Mouse (Mus musculus) heart, postnatal 36 days (tissue): ENCODE results near the gene Slc4a3. TPM values are rescaled to one million over a fixed set of nuclear protein-coding genes. Genes with fewer than 3 reads are reported as not detected.

Experiments used
- DNase-seq, 2 experiments: peaks; one replicate each; pipeline ENCODE4 v3.0.0; 2021 to 2022
- intact Hi-C: fragments of 180-260 bp; cut with DNase I; formaldehyde crosslinking; loops from one replicate; pipeline ENCODE4 v1.15.1; 2025
- total RNA-seq, 2 experiments: library from RNA; stranded (reverse); gene quantifications; 2 replicates each; pipeline ENCODE4 v1.2.3; 2021

Gene Slc4a3
- total RNA-seq, 2 experiments from 2014 or later, result 233 to 249 TPM

GRCm38 (mm10) chr1:75519576-75519975 lies 26.5 kb upstream of the Slc4a3 start:
- intact Hi-C loops, result no loop called here
- no peak for DNase-seq

GRCm38 (mm10) chr1:75521321-75522031 lies 24.6 kb upstream of the Slc4a3 start, which contains the start of gene Stk11ip:
Stk11ip (plus strand) TSS chr1:75521529.
- intact Hi-C loops, result loop anchor here (5.0 kb wide), 1 partner anchor 44 kb away; the partner anchor contains the start of genes Chpf and Tmem198
- peak; percentile 91 to 95 for DNase-seq

GRCm38 (mm10) chr1:75524679-75525078 lies 21.4 kb upstream of the Slc4a3 start:
- intact Hi-C loops, result loop anchor here (5.0 kb wide), 1 partner anchor 47 kb away; the partner anchor contains the start of genes Chpf and Tmem198
- DNase-seq, result no peak

GRCm38 (mm10) chr1:75530546-75530945 lies 15.5 kb upstream of the Slc4a3 start:
- no peak for DNase-seq
- intact Hi-C loops, result loop anchor here (2.0 kb wide), 1 partner anchor 36 kb away; no protein-coding TSS in a partner anchor

GRCm38 (mm10) chr1:75532280-75533172 lies 13.5 kb upstream of the Slc4a3 start:
- intact Hi-C loops, result no loop called here
- DNase-seq, result no peak

GRCm38 (mm10) chr1:75533325-75534252 lies 12.5 kb upstream of the Slc4a3 start:
- no peak for DNase-seq
- intact Hi-C loops, result no loop called here

- intact Hi-C loops, result no loop called here
- no peak for DNase-seq
Measured at GRCm38 (mm10) chr1:75537587-75537986, 8.5 kb upstream of the Slc4a3 start.

GRCm38 (mm10) chr1:75538597-75539190 lies 7.4 kb upstream of the Slc4a3 start:
- DNase-seq, result no peak
- intact Hi-C loops, result no loop called here

GRCm38 (mm10) chr1:75541496-75541895 lies 4.6 kb upstream of the Slc4a3 start:
- DNase-seq, result no peak
- intact Hi-C loops, result no loop called here

- intact Hi-C loops, result no loop called here
- DNase-seq, result no peak
Measured at GRCm38 (mm10) chr1:75544351-75544750, 1.7 kb upstream of the Slc4a3 start.

- no peak for DNase-seq
- intact Hi-C loops, result no loop called here
Measured at GRCm38 (mm10) chr1:75547351-75547750, 1.3 kb downstream of the Slc4a3 start.

- intact Hi-C loops, result loop anchor here (2.0 kb wide), 1 partner anchor 41 kb away; the partner anchor contains the start of genes Inha and Obsl1
- DNase-seq, result no peak
Measured at GRCm38 (mm10) chr1:75548083-75548482, 2.0 kb downstream of the Slc4a3 start.

GRCm38 (mm10) chr1:75548871-75549270 lies 2.8 kb downstream of the Slc4a3 start:
- intact Hi-C loops, result loop anchor here (2.0 kb wide), 1 partner anchor 42 kb away; the partner anchor contains the start of genes Inha and Obsl1
- DNase-seq, result no peak

- peak; percentile 54 to 64 for DNase-seq
- intact Hi-C loops, result loop anchor here (2.0 kb wide), 1 partner anchor 43 kb away; the partner anchor contains the start of genes Inha and Obsl1
Measured at GRCm38 (mm10) chr1:75549289-75550279, 3.5 kb downstream of the Slc4a3 start.

- intact Hi-C loops, result no loop called here
- no peak for DNase-seq
Measured at GRCm38 (mm10) chr1:75550586-75550985, 4.5 kb downstream of the Slc4a3 start.

- no peak for DNase-seq
- intact Hi-C loops, result no loop called here
Measured at GRCm38 (mm10) chr1:75555680-75556079, 9.6 kb downstream of the Slc4a3 start.

- DNase-seq, result no peak
- intact Hi-C loops, result no loop called here
Measured at GRCm38 (mm10) chr1:75556143-75556781, 10.2 kb downstream of the Slc4a3 start.

- intact Hi-C loops, result loop anchor here (1.0 kb wide), 1 partner anchor 34 kb away; no protein-coding TSS in a partner anchor
- no peak for DNase-seq
Measured at GRCm38 (mm10) chr1:75557041-75557440, 11.0 kb downstream of the Slc4a3 start.
